Mouse (Mus musculus): ENCODE results near the gene Lrrn1. TPM values are rescaled to one million over a fixed set of nuclear protein-coding genes. Genes with fewer than 3 reads are reported as not detected.

Gene Lrrn1
- polyA plus RNA-seq, 1 experiment from 2014 or later = 3.9 TPM

GRCm38 (mm10) chr6:107566944-107567634 is 37.5 kb downstream of the Lrrn1 start:
- H3K9me3 ChIP-seq (ENCODE audit: control insufficient read depth, low read length) = no peaks in the 10 kb centered on the region
- no peak overlapping the region for H3K4me2 ChIP-seq (ENCODE audit: low read depth, low read length)
- H3K4me3 ChIP-seq (ENCODE audit: low read length) = no peak overlapping the region
- no peaks in the 10 kb centered on the region for H3K36me3 ChIP-seq (ENCODE audit: control insufficient read depth, insufficient read depth, low read length)
- 66% methylated on average over 12 of the region's 12 CpGs for WGBS
- no peak overlapping the region for H3K27ac ChIP-seq (ENCODE audit: low read length)
- no peak overlapping the region for H3K9ac ChIP-seq (ENCODE audit: low read depth, low read length)
- no peak for ATAC-seq
- no peaks in the 10 kb centered on the region for H3K27me3 ChIP-seq (replicated peaks; ENCODE audit: control insufficient read depth, insufficient read depth, low read length)
- no peaks in the 10 kb centered on the region for H3K4me1 ChIP-seq (ENCODE audit: control insufficient read depth, insufficient read depth, low read length)

GRCm38 (mm10) chr6:107574561-107574960 is 45.0 kb downstream of the Lrrn1 start:
- H3K27me3 ChIP-seq (replicated peaks; ENCODE audit: control insufficient read depth, insufficient read depth, low read length) = no peaks in the 10 kb centered on the region
- H3K36me3 ChIP-seq (ENCODE audit: control insufficient read depth, insufficient read depth, low read length) = no peaks in the 10 kb centered on the region
- WGBS = 91% methylated on average over 3 of the region's 3 CpGs
- no peak for ATAC-seq
- H3K4me3 ChIP-seq (ENCODE audit: low read length) = no peak overlapping the region
- H3K4me1 ChIP-seq (ENCODE audit: control insufficient read depth, insufficient read depth, low read length) = no peaks in the 10 kb centered on the region
- no peak overlapping the region for H3K27ac ChIP-seq (ENCODE audit: low read length)
- H3K4me2 ChIP-seq (ENCODE audit: low read depth, low read length) = no peak overlapping the region
- no peaks in the 10 kb centered on the region for H3K9me3 ChIP-seq (ENCODE audit: control insufficient read depth, low read length)
- no peak overlapping the region for H3K9ac ChIP-seq (ENCODE audit: low read depth, low read length)

- Histone ChIP-seq H3K9me3 (ENCODE audit: control insufficient read depth, low read length) (no peaks in the 10 kb centered on the region), H3K27ac (ENCODE audit: low read length) (no peak overlapping the region), H3K4me1 (ENCODE audit: control insufficient read depth, insufficient read depth, low read length) (no peaks in the 10 kb centered on the region), H3K27me3 (replicated peaks; ENCODE audit: control insufficient read depth, insufficient read depth, low read length) (no peaks in the 10 kb centered on the region), H3K4me2 (ENCODE audit: low read depth, low read length) (no peak overlapping the region), H3K36me3 (ENCODE audit: control insufficient read depth, insufficient read depth, low read length) (no peaks in the 10 kb centered on the region), H3K9ac (ENCODE audit: low read depth, low read length) (no peak overlapping the region), H3K4me3 (ENCODE audit: low read length) (no peak overlapping the region)
- WGBS = 72% methylated on average over 3 of the region's 3 CpGs
- no peak for ATAC-seq
Measured at GRCm38 (mm10) chr6:107575405-107575804, 45.8 kb downstream of the Lrrn1 start.

- H3K9me3 ChIP-seq (ENCODE audit: control insufficient read depth, low read length) = no peaks in the 10 kb centered on the region
- H3K9ac ChIP-seq (ENCODE audit: low read depth, low read length) = no peak overlapping the region
- 95% methylated on average over 8 of the region's 8 CpGs for WGBS
- H3K36me3 ChIP-seq (ENCODE audit: control insufficient read depth, insufficient read depth, low read length) = no peaks in the 10 kb centered on the region
- H3K4me1 ChIP-seq (ENCODE audit: control insufficient read depth, insufficient read depth, low read length) = no peaks in the 10 kb centered on the region
- H3K4me2 ChIP-seq (ENCODE audit: low read depth, low read length) = no peak overlapping the region
- no peak overlapping the region for H3K27ac ChIP-seq (ENCODE audit: low read length)
- no peak overlapping the region for H3K4me3 ChIP-seq (ENCODE audit: low read length)
- ATAC-seq = no peak
- no peaks in the 10 kb centered on the region for H3K27me3 ChIP-seq (replicated peaks; ENCODE audit: control insufficient read depth, insufficient read depth, low read length)
Measured at GRCm38 (mm10) chr6:107577309-107577708, 47.7 kb downstream of the Lrrn1 start.

DNA sequence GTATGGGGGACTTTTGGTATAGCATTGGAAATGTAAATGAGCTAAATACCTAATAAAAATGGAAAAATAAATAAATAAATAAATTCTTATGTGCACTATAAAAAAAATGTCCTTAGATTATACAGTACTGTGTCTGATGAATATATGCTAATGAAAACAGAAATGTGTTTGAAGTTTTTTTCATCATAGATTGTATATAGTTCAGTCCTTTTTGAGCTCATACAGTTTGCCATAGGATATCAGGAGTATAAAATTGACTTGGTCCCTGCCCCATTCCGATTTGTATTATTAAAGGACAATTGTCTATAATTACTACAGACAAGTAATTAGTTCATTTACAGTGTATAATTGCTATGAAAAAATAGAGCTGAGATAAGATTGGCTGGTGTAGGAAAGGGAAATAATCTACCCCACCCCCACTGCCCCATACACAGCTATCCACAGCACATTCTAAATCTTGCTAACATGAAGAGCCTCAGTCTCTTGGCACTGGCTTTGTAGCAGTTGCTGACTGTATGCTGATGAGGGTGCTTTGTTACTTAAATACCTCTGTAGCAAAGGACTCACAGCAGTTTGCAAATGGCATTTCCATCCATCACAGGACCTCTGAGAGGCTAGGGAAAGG is 54.3 kb downstream of the Lrrn1 start:
- H3K27me3 ChIP-seq (replicated peaks; ENCODE audit: control insufficient read depth, insufficient read depth, low read length) = no peaks in the 10 kb centered on the region
- no peak for ATAC-seq
- H3K4me1 ChIP-seq (ENCODE audit: control insufficient read depth, insufficient read depth, low read length) = no peaks in the 10 kb centered on the region
- no peak overlapping the region for H3K9ac ChIP-seq (ENCODE audit: low read depth, low read length)
- H3K27ac ChIP-seq (ENCODE audit: low read length) = no peak overlapping the region
- no peaks in the 10 kb centered on the region for H3K36me3 ChIP-seq (ENCODE audit: control insufficient read depth, insufficient read depth, low read length)
- H3K9me3 ChIP-seq (ENCODE audit: control insufficient read depth, low read length) = no peaks in the 10 kb centered on the region
- no peak overlapping the region for H3K4me2 ChIP-seq (ENCODE audit: low read depth, low read length)
- H3K4me3 ChIP-seq (ENCODE audit: low read length) = no peak overlapping the region
- 85% methylated on average over 1 of the region's 1 CpGs for WGBS

- H3K9me3 ChIP-seq (ENCODE audit: control insufficient read depth, low read length) = no peaks in the 10 kb centered on the region
- no peaks in the 10 kb centered on the region for H3K36me3 ChIP-seq (ENCODE audit: control insufficient read depth, insufficient read depth, low read length)
- H3K27ac ChIP-seq (ENCODE audit: low read length) = no peak overlapping the region
- no peak for ATAC-seq
- H3K4me3 ChIP-seq (ENCODE audit: low read length) = no peak overlapping the region
- no peaks in the 10 kb centered on the region for H3K27me3 ChIP-seq (replicated peaks; ENCODE audit: control insufficient read depth, insufficient read depth, low read length)
- no peaks in the 10 kb centered on the region for H3K4me1 ChIP-seq (ENCODE audit: control insufficient read depth, insufficient read depth, low read length)
- H3K4me2 ChIP-seq (ENCODE audit: low read depth, low read length) = no peak overlapping the region
- H3K9ac ChIP-seq (ENCODE audit: low read depth, low read length) = no peak overlapping the region
Measured at GRCm38 (mm10) chr6:107605151-107605550, 75.6 kb downstream of the Lrrn1 start.

DNA sequence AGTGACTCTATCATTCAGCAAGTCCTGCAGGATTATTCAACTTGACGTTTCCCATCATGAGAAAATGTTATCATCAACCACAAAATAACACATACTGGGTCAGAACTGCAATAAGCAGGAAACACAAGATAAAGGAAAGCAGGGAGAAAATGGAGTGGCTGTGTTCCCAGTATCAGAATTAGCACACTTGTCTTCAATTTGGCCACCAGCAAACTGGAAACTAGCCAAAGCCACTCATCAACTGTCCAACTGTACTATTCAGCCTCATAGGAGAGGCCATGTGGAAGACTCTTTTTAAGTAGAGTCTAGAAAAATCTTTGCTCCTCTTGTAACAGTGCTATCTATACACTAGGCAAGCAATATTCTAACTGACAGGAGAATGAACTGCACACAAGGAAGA is 84.7 kb downstream of the Lrrn1 start:
- Histone ChIP-seq H3K36me3 (ENCODE audit: control insufficient read depth, insufficient read depth, low read length) (no peaks in the 10 kb centered on the region), H3K4me3 (ENCODE audit: low read length) (no peak overlapping the region), H3K9me3 (ENCODE audit: control insufficient read depth, low read length) (no peaks in the 10 kb centered on the region), H3K4me1 (ENCODE audit: control insufficient read depth, insufficient read depth, low read length) (no peaks in the 10 kb centered on the region), H3K9ac (ENCODE audit: low read depth, low read length) (no peak overlapping the region), H3K27ac (ENCODE audit: low read length) (no peak overlapping the region), H3K4me2 (ENCODE audit: low read depth, low read length) (no peak overlapping the region), H3K27me3 (replicated peaks; ENCODE audit: control insufficient read depth, insufficient read depth, low read length) (no peaks in the 10 kb centered on the region)
- ATAC-seq = no peak
- 62% methylated on average over 1 of the region's 1 CpGs for WGBS

Data from intestine, embryonic 16.5 days (tissue).